Mouse (Mus musculus): ENCODE measurements around the gene Teddm2. TPM values are rescaled to one million over a fixed set of nuclear protein-coding genes. Genes with fewer than 3 reads are reported as not detected.

Gene Teddm2
- total and polyA plus RNA-seq, 2 experiments from 2014 or later = 0.33 TPM; not detected in 1

GRCm38 (mm10) chr1:153921642-153922041, 21.6 kb upstream of the Teddm2 start:
- no peak for DNase-seq (ENCODE audit: low spot score)
- no peak overlapping the region for H3K27ac ChIP-seq (ENCODE audit: low read depth)
- WGBS = 89% methylated on average over 3 of the region's 3 CpGs
- H3K4me1 ChIP-seq (ENCODE audit: control insufficient read depth, insufficient read depth) = peaks cover 10% of the 10 kb centered on the region; the same call in 1 of the 2 replicates
- no peak for ATAC-seq (ENCODE audit: insufficient read depth, low read depth)
- H3K27me3 ChIP-seq (ENCODE audit: control insufficient read depth, insufficient read depth, low read length) = no peaks in the 10 kb centered on the region
- no peak overlapping the region for H3K4me3 ChIP-seq (ENCODE audit: low read depth, low read length)
- no peaks in the 10 kb centered on the region for H3K9me3 ChIP-seq (replicated peaks; ENCODE audit: control insufficient read depth, low read length)
- TF ChIP-seq EP300 (IDR thresholded peaks at IDR 0.05; ENCODE audit: low read depth) (no peak), CTCF (IDR thresholded peaks at IDR 0.05; ENCODE audit: low read depth) (no peak)
- no peak overlapping the region for H3K9ac ChIP-seq (replicated peaks; ENCODE audit: low read depth, low read length)
- no peak overlapping the region for H3K4me2 ChIP-seq (ENCODE audit: low read depth, low read length)
- H3K36me3 ChIP-seq (replicated peaks; ENCODE audit: control insufficient read depth, insufficient read depth, low read length) = no peaks in the 10 kb centered on the region

- no peak overlapping the region for H3K4me2 ChIP-seq (ENCODE audit: low read depth, low read length)
- peak overlapping the region; percentile 81 for H3K27ac ChIP-seq (ENCODE audit: low read depth)
- no peak overlapping the region for H3K4me3 ChIP-seq (ENCODE audit: low read depth, low read length)
- H3K36me3 ChIP-seq (replicated peaks; ENCODE audit: control insufficient read depth, insufficient read depth, low read length) = no peaks in the 10 kb centered on the region
- peak; percentile 67 for ATAC-seq (ENCODE audit: insufficient read depth, low read depth)
- H3K27me3 ChIP-seq (ENCODE audit: control insufficient read depth, insufficient read depth, low read length) = no peaks in the 10 kb centered on the region
- TF ChIP-seq CTCF (IDR thresholded peaks at IDR 0.05; ENCODE audit: low read depth) (no peak), EP300 (IDR thresholded peaks at IDR 0.05; ENCODE audit: low read depth) (peak; percentile 49; the same call in 1 of the 2 replicates)
- peaks cover 16% of the 10 kb centered on the region for H3K4me1 ChIP-seq (ENCODE audit: control insufficient read depth, insufficient read depth)
- no peak overlapping the region for H3K9ac ChIP-seq (replicated peaks; ENCODE audit: low read depth, low read length)
- DNase-seq (ENCODE audit: low spot score) = peak; percentile 65
- no peaks in the 10 kb centered on the region for H3K9me3 ChIP-seq (replicated peaks; ENCODE audit: control insufficient read depth, low read length)
- 25% methylated on average over 3 of the region's 3 CpGs for WGBS
Observed at GRCm38 (mm10) chr1:153918521-153919206, 18.6 kb upstream of the Teddm2 start.

GRCm38 (mm10) chr1:153913869-153914268, 13.8 kb upstream of the Teddm2 start:
- H3K4me1 ChIP-seq (ENCODE audit: control insufficient read depth, insufficient read depth) = peaks cover 6% of the 10 kb centered on the region
- ATAC-seq (ENCODE audit: insufficient read depth, low read depth) (no peak), DNase-seq (ENCODE audit: low spot score) (no peak)
- WGBS = 37% methylated on average over 3 of the region's 3 CpGs
- no peaks in the 10 kb centered on the region for H3K9me3 ChIP-seq (replicated peaks; ENCODE audit: control insufficient read depth, low read length)
- H3K36me3 ChIP-seq (replicated peaks; ENCODE audit: control insufficient read depth, insufficient read depth, low read length) = peaks cover 17% of the 10 kb centered on the region
- no peaks in the 10 kb centered on the region for H3K27me3 ChIP-seq (ENCODE audit: control insufficient read depth, insufficient read depth, low read length)
- TF ChIP-seq CTCF (IDR thresholded peaks at IDR 0.05; ENCODE audit: low read depth) (no peak), EP300 (IDR thresholded peaks at IDR 0.05; ENCODE audit: low read depth) (no peak)
- H3K9ac ChIP-seq (replicated peaks; ENCODE audit: low read depth, low read length) = no peak overlapping the region
- no peak overlapping the region for H3K4me3 ChIP-seq (ENCODE audit: low read depth, low read length)
- no peak overlapping the region for H3K4me2 ChIP-seq (ENCODE audit: low read depth, low read length)
- no peak overlapping the region for H3K27ac ChIP-seq (ENCODE audit: low read depth)

GRCm38 (mm10) chr1:153911276-153911795, 11.3 kb upstream of the Teddm2 start:
- Histone ChIP-seq H3K4me2 (ENCODE audit: low read depth, low read length) (no peak overlapping the region), H3K27ac (ENCODE audit: low read depth) (no peak overlapping the region), H3K9ac (replicated peaks; ENCODE audit: low read depth, low read length) (no peak overlapping the region), H3K9me3 (replicated peaks; ENCODE audit: control insufficient read depth, low read length) (no peaks in the 10 kb centered on the region), H3K27me3 (ENCODE audit: control insufficient read depth, insufficient read depth, low read length) (no peaks in the 10 kb centered on the region), H3K4me3 (ENCODE audit: low read depth, low read length) (no peak overlapping the region), H3K36me3 (replicated peaks; ENCODE audit: control insufficient read depth, insufficient read depth, low read length) (peaks cover 42% of the 10 kb centered on the region), H3K4me1 (ENCODE audit: control insufficient read depth, insufficient read depth) (peaks cover 6% of the 10 kb centered on the region)
- no peak for ATAC-seq (ENCODE audit: insufficient read depth, low read depth)
- TF ChIP-seq CTCF (IDR thresholded peaks at IDR 0.05; ENCODE audit: low read depth) (no peak), EP300 (IDR thresholded peaks at IDR 0.05; ENCODE audit: low read depth) (no peak)
- 86% methylated on average over 6 of the region's 6 CpGs for WGBS
- no peak for DNase-seq (ENCODE audit: low spot score)

GRCm38 (mm10) chr1:153910423-153910822, 10.4 kb upstream of the Teddm2 start:
- Histone ChIP-seq H3K27ac (ENCODE audit: low read depth) (no peak overlapping the region), H3K9me3 (replicated peaks; ENCODE audit: control insufficient read depth, low read length) (no peaks in the 10 kb centered on the region), H3K4me2 (ENCODE audit: low read depth, low read length) (no peak overlapping the region), H3K4me1 (ENCODE audit: control insufficient read depth, insufficient read depth) (peaks cover 6% of the 10 kb centered on the region), H3K4me3 (ENCODE audit: low read depth, low read length) (no peak overlapping the region), H3K9ac (replicated peaks; ENCODE audit: low read depth, low read length) (no peak overlapping the region), H3K36me3 (replicated peaks; ENCODE audit: control insufficient read depth, insufficient read depth, low read length) (peaks cover 51% of the 10 kb centered on the region), H3K27me3 (ENCODE audit: control insufficient read depth, insufficient read depth, low read length) (no peaks in the 10 kb centered on the region)
- 82% methylated on average over 5 of the region's 5 CpGs for WGBS
- TF ChIP-seq CTCF (IDR thresholded peaks at IDR 0.05; ENCODE audit: low read depth) = no peak
- no peak for TF ChIP-seq EP300 (IDR thresholded peaks at IDR 0.05; ENCODE audit: low read depth)
- ATAC-seq (ENCODE audit: insufficient read depth, low read depth) (no peak), DNase-seq (ENCODE audit: low spot score) (no peak)

GRCm38 (mm10) chr1:153909963-153910291, 9.9 kb upstream of the Teddm2 start:
- H3K36me3 ChIP-seq (replicated peaks; ENCODE audit: control insufficient read depth, insufficient read depth, low read length) = peaks cover 56% of the 10 kb centered on the region
- no peak for ATAC-seq (ENCODE audit: insufficient read depth, low read depth)
- no peaks in the 10 kb centered on the region for H3K27me3 ChIP-seq (ENCODE audit: control insufficient read depth, insufficient read depth, low read length)
- no peak overlapping the region for H3K4me2 ChIP-seq (ENCODE audit: low read depth, low read length)
- H3K4me3 ChIP-seq (ENCODE audit: low read depth, low read length) = no peak overlapping the region
- TF ChIP-seq CTCF (IDR thresholded peaks at IDR 0.05; ENCODE audit: low read depth) = no peak
- TF ChIP-seq EP300 (IDR thresholded peaks at IDR 0.05; ENCODE audit: low read depth) = no peak
- no peak overlapping the region; the same call in 1 of the 2 replicates for H3K27ac ChIP-seq (ENCODE audit: low read depth)
- no peak overlapping the region for H3K9ac ChIP-seq (replicated peaks; ENCODE audit: low read depth, low read length)
- peaks cover 6% of the 10 kb centered on the region for H3K4me1 ChIP-seq (ENCODE audit: control insufficient read depth, insufficient read depth)
- H3K9me3 ChIP-seq (replicated peaks; ENCODE audit: control insufficient read depth, low read length) = no peaks in the 10 kb centered on the region
- 79% methylated on average over 9 of the region's 9 CpGs for WGBS
- no peak for DNase-seq (ENCODE audit: low spot score)

All from heart, postnatal 0 days (tissue).